Mouse (Mus musculus): ENCODE measurements around the gene Tuft1. TPM values are rescaled to one million over a fixed set of nuclear protein-coding genes. Genes with fewer than 3 reads are reported as not detected.

The Tuft1 gene
- polyA plus RNA-seq, 1 experiment from 2014 or later = 5.0 TPM

GRCm38 (mm10) chr3:94582456-94582891 is 76.2 kb downstream of the Tuft1 start, which contains the start of gene Snx27:
Snx27 (minus strand) TSS chr3:94582716.
- ATAC-seq (replicated peaks; ENCODE audit: insufficient number of reproducible peaks, low FRiP score, low TSS enrichment, low read depth) (peak; percentile 96), DNase-seq (ENCODE audit: low spot score) (peak; percentile 97)
- Histone ChIP-seq H3K4me3 (ENCODE audit: low read depth, low read length) (peak within 1 kb of the TSS; percentile 83), H3K9ac (replicated peaks; ENCODE audit: low read length) (peak within 1 kb of the TSS; percentile 88), H3K27me3 (ENCODE audit: control insufficient read depth, insufficient read depth, low read length) (no peaks in the 10 kb centered on the region), H3K27ac (replicated peaks; ENCODE audit: low read depth, low read length) (peak within 1 kb of the TSS; percentile 70), H3K4me2 (ENCODE audit: low read depth, low read length) (peak within 1 kb of the TSS; percentile 75), H3K4me1 (ENCODE audit: control insufficient read depth, insufficient read depth, low read length) (no peaks in the 10 kb centered on the region), H3K36me3 (replicated peaks; ENCODE audit: control insufficient read depth, insufficient read depth, low read depth, low read length) (no peaks in the 10 kb centered on the region), H3K9me3 (replicated peaks; ENCODE audit: control insufficient read depth, low read length) (no peaks in the 10 kb centered on the region)
- under 1% methylated on average over 35 of the region's 42 CpGs for WGBS

DNA sequence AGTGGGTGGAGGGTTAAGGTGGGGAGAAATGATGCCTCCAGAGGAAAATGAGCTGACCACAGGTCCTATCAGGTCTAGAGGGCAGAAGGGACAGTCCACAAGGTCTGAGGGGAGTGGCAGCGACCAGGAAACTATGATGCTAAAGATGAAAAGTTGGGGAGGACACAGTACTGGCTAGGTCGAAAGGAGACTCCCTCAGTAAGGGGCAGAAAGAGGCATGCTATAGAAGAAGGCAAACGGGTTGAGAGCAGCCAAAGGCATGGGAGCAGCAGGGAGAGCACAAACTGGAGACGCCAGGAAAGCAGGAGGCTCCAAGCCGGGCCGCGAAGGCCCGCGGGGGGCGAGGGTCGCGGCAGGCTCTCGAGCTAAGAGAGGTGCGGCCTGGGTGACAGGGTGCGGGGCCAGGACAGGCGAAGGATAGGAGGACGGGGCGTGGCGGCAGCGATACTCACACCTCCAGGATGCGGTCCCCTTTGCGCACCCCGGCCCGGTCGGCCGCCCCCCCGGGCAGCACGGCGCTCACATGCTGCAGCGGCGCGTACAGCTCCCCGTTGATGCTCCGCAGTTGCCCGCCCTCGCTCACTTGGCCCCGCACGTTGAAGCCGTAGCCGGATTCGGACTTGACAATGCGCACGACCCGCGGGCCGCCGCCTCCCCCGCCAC is 76.7 kb downstream of the Tuft1 start:
- no peaks in the 10 kb centered on the region for H3K4me1 ChIP-seq (ENCODE audit: control insufficient read depth, insufficient read depth, low read length)
- no peaks in the 10 kb centered on the region for H3K9me3 ChIP-seq (replicated peaks; ENCODE audit: control insufficient read depth, low read length)
- H3K36me3 ChIP-seq (replicated peaks; ENCODE audit: control insufficient read depth, insufficient read depth, low read depth, low read length) = no peaks in the 10 kb centered on the region
- peak overlapping the region; percentile 75 for H3K4me2 ChIP-seq (ENCODE audit: low read depth, low read length)
- WGBS = under 1% methylated on average over 42 of the region's 48 CpGs
- peak overlapping the region; percentile 88 for H3K9ac ChIP-seq (replicated peaks; ENCODE audit: low read length)
- H3K4me3 ChIP-seq (ENCODE audit: low read depth, low read length) = peak overlapping the region; percentile 83
- no peaks in the 10 kb centered on the region for H3K27me3 ChIP-seq (ENCODE audit: control insufficient read depth, insufficient read depth, low read length)
- ATAC-seq (replicated peaks; ENCODE audit: insufficient number of reproducible peaks, low FRiP score, low TSS enrichment, low read depth) (peak; percentile 80), DNase-seq (ENCODE audit: low spot score) (peak; percentile 51)
- H3K27ac ChIP-seq (replicated peaks; ENCODE audit: low read depth, low read length) = peak overlapping the region; percentile 70

DNA sequence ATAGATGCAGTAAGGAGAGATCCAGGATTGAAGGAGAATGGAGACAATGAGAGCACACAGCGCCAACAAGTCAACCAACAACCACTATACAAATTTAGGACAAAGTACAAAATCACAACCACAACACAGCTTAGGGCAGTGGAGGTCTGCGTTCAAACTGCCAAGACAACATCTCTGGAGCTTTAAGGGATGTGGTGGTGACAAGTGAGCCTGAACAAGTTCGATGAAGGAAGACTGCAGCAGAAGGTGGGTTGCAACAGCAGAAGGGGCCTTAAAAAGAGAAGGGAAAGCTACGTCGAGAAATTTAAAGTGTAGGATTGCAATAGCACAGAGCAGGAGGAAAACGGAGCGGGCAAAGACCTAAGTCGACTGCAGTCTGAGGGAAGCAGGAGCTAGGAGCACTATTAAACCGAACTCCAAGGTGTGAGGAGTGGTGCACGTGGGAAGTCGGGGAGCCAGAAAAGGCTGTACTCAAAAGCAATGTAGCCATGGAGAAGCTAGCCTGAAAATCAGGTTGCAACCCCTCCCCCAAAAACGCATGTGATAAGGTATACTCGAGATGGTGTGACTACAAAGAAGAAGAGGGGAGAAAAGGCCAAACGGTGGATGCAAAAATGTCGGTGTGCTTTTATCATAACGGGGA is 77.4 kb downstream of the Tuft1 start:
- Histone ChIP-seq H3K4me2 (ENCODE audit: low read depth, low read length) (peak overlapping the region; percentile 75), H3K9ac (replicated peaks; ENCODE audit: low read length) (peak overlapping the region; percentile 88), H3K4me3 (ENCODE audit: low read depth, low read length) (peak overlapping the region; percentile 83), H3K27me3 (ENCODE audit: control insufficient read depth, insufficient read depth, low read length) (no peaks in the 10 kb centered on the region), H3K9me3 (replicated peaks; ENCODE audit: control insufficient read depth, low read length) (no peaks in the 10 kb centered on the region), H3K4me1 (ENCODE audit: control insufficient read depth, insufficient read depth, low read length) (no peaks in the 10 kb centered on the region), H3K27ac (replicated peaks; ENCODE audit: low read depth, low read length) (no peak overlapping the region), H3K36me3 (replicated peaks; ENCODE audit: control insufficient read depth, insufficient read depth, low read depth, low read length) (no peaks in the 10 kb centered on the region)
- 3% methylated on average over 16 of the region's 16 CpGs for WGBS
- DNase-seq (ENCODE audit: low spot score) (peak; percentile 26), ATAC-seq (replicated peaks; ENCODE audit: insufficient number of reproducible peaks, low FRiP score, low TSS enrichment, low read depth) (no peak)

DNA sequence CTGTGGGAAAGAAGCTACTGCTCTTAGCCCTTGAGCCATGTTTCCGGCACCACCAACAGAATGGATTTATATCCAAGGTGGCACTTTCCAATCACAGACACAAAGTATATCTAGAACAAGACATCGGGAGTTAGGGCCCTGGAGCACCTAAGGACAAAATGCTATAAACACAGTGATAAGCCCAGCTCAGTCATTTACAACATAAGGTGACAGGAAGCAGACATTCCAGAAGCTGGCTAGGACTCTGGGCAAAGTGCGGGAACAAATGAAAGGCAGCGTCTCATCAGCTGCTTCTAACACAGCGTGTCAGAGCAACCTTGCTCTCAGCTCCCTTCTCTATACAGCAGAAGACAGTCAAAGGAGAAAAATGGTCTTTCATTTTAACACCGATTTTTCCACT is 84.2 kb downstream of the Tuft1 start:
- Histone ChIP-seq H3K9ac (replicated peaks; ENCODE audit: low read length) (no peak overlapping the region), H3K36me3 (replicated peaks; ENCODE audit: control insufficient read depth, insufficient read depth, low read depth, low read length) (no peaks in the 10 kb centered on the region), H3K27me3 (ENCODE audit: control insufficient read depth, insufficient read depth, low read length) (no peaks in the 10 kb centered on the region), H3K4me2 (ENCODE audit: low read depth, low read length) (no peak overlapping the region), H3K27ac (replicated peaks; ENCODE audit: low read depth, low read length) (no peak overlapping the region), H3K4me1 (ENCODE audit: control insufficient read depth, insufficient read depth, low read length) (no peaks in the 10 kb centered on the region), H3K4me3 (ENCODE audit: low read depth, low read length) (no peak overlapping the region), H3K9me3 (replicated peaks; ENCODE audit: control insufficient read depth, low read length) (no peaks in the 10 kb centered on the region)
- ATAC-seq (replicated peaks; ENCODE audit: insufficient number of reproducible peaks, low FRiP score, low TSS enrichment, low read depth) (no peak), DNase-seq (ENCODE audit: low spot score) (no peak)
- WGBS = 86% methylated on average over 6 of the region's 6 CpGs

GRCm38 (mm10) chr3:94567242-94567641 is 91.4 kb downstream of the Tuft1 start:
- Histone ChIP-seq H3K9me3 (replicated peaks; ENCODE audit: control insufficient read depth, low read length) (no peaks in the 10 kb centered on the region), H3K4me3 (ENCODE audit: low read depth, low read length) (no peak overlapping the region), H3K4me1 (ENCODE audit: control insufficient read depth, insufficient read depth, low read length) (no peaks in the 10 kb centered on the region), H3K27me3 (ENCODE audit: control insufficient read depth, insufficient read depth, low read length) (no peaks in the 10 kb centered on the region), H3K9ac (replicated peaks; ENCODE audit: low read length) (no peak overlapping the region), H3K27ac (replicated peaks; ENCODE audit: low read depth, low read length) (no peak overlapping the region), H3K36me3 (replicated peaks; ENCODE audit: control insufficient read depth, insufficient read depth, low read depth, low read length) (no peaks in the 10 kb centered on the region), H3K4me2 (ENCODE audit: low read depth, low read length) (no peak overlapping the region)
- WGBS = 54% methylated on average over 2 of the region's 2 CpGs
- no peak for ATAC-seq (replicated peaks; ENCODE audit: insufficient number of reproducible peaks, low FRiP score, low TSS enrichment, low read depth)
- no peak for DNase-seq (ENCODE audit: low spot score)

DNA sequence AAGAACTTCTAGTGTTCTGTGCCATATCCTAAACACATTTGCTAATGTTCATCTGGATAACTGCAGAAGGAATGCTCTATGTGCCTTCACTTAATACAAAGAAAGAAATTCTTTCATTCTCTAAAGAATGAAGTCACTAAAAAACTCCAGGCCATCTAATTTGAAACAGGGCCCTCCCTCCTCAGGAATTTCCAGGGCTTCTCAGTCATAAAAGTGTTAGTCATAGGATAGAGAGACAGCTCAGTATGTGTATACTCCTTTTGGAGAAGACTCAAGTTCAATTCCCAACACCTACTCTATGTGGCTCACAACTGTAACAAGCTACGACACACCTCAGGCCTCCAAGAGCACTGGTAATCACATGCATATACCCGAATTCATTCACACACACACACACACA is 93.1 kb downstream of the Tuft1 start:
- Histone ChIP-seq H3K9me3 (replicated peaks; ENCODE audit: control insufficient read depth, low read length) (no peaks in the 10 kb centered on the region), H3K9ac (replicated peaks; ENCODE audit: low read length) (no peak overlapping the region), H3K27ac (replicated peaks; ENCODE audit: low read depth, low read length) (no peak overlapping the region), H3K36me3 (replicated peaks; ENCODE audit: control insufficient read depth, insufficient read depth, low read depth, low read length) (no peaks in the 10 kb centered on the region), H3K27me3 (ENCODE audit: control insufficient read depth, insufficient read depth, low read length) (no peaks in the 10 kb centered on the region), H3K4me1 (ENCODE audit: control insufficient read depth, insufficient read depth, low read length) (no peaks in the 10 kb centered on the region), H3K4me3 (ENCODE audit: low read depth, low read length) (no peak overlapping the region), H3K4me2 (ENCODE audit: low read depth, low read length) (no peak overlapping the region)
- peak; percentile 57 for DNase-seq (ENCODE audit: low spot score)
- 66% methylated on average over 2 of the region's 2 CpGs for WGBS
- ATAC-seq (replicated peaks; ENCODE audit: insufficient number of reproducible peaks, low FRiP score, low TSS enrichment, low read depth) = no peak

DNA sequence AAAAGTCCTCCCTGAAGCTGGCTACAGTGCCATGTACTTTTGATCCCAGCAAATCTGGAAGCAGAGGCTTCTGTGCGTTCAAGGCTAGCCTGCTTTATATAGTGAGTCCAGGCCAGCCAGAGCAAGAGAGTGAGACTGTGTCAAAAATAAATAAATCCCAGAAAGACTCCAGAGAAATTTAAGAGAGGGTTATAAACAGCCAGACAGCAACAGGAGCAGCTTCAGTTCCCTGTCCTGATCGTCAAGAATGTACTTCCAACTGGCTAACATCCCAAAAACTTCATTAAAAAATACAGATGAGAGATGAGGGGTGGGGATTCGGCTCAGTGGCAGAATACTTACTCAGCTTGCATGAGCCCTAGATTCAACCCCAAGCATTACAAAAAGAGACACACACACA is 93.5 kb downstream of the Tuft1 start:
- Histone ChIP-seq H3K4me3 (ENCODE audit: low read depth, low read length) (no peak overlapping the region), H3K9ac (replicated peaks; ENCODE audit: low read length) (no peak overlapping the region), H3K36me3 (replicated peaks; ENCODE audit: control insufficient read depth, insufficient read depth, low read depth, low read length) (no peaks in the 10 kb centered on the region), H3K9me3 (replicated peaks; ENCODE audit: control insufficient read depth, low read length) (no peaks in the 10 kb centered on the region), H3K4me2 (ENCODE audit: low read depth, low read length) (no peak overlapping the region), H3K27me3 (ENCODE audit: control insufficient read depth, insufficient read depth, low read length) (no peaks in the 10 kb centered on the region), H3K4me1 (ENCODE audit: control insufficient read depth, insufficient read depth, low read length) (no peaks in the 10 kb centered on the region), H3K27ac (replicated peaks; ENCODE audit: low read depth, low read length) (no peak overlapping the region)
- ATAC-seq (replicated peaks; ENCODE audit: insufficient number of reproducible peaks, low FRiP score, low TSS enrichment, low read depth) (no peak), DNase-seq (ENCODE audit: low spot score) (no peak)
- WGBS = 39% methylated on average over 3 of the region's 3 CpGs

GRCm38 (mm10) chr3:94564356-94565010 is 94.2 kb downstream of the Tuft1 start:
- Histone ChIP-seq H3K27ac (replicated peaks; ENCODE audit: low read depth, low read length) (no peak overlapping the region), H3K36me3 (replicated peaks; ENCODE audit: control insufficient read depth, insufficient read depth, low read depth, low read length) (no peaks in the 10 kb centered on the region), H3K4me1 (ENCODE audit: control insufficient read depth, insufficient read depth, low read length) (no peaks in the 10 kb centered on the region), H3K27me3 (ENCODE audit: control insufficient read depth, insufficient read depth, low read length) (no peaks in the 10 kb centered on the region), H3K4me2 (ENCODE audit: low read depth, low read length) (no peak overlapping the region), H3K9ac (replicated peaks; ENCODE audit: low read length) (no peak overlapping the region), H3K9me3 (replicated peaks; ENCODE audit: control insufficient read depth, low read length) (no peaks in the 10 kb centered on the region), H3K4me3 (ENCODE audit: low read depth, low read length) (no peak overlapping the region)
- no peak for ATAC-seq (replicated peaks; ENCODE audit: insufficient number of reproducible peaks, low FRiP score, low TSS enrichment, low read depth)
- 77% methylated on average over 4 of the region's 4 CpGs for WGBS
- DNase-seq (ENCODE audit: low spot score) = no peak

Measured in embryonic facial prominence, embryonic 11.5 days (tissue).